Mouse (Mus musculus) spleen, postnatal 4 days (tissue): ENCODE measurements around the gene Rnf214.

Experiments used
- DNase-seq, 2 experiments: peaks; one replicate each; pipeline ENCODE4 v3.0.0; 2022; ENCODE audit warnings: low spot score in 2 of 2

The Rnf214 gene

GRCm38 (mm10) chr9:45935628-45936210 is 29.0 kb upstream of the Rnf214 start, which contains the start of gene Tagln:
Gene Tagln, minus strand, starts transcription at chr9:45936058.
- no peak for DNase-seq

DNA sequence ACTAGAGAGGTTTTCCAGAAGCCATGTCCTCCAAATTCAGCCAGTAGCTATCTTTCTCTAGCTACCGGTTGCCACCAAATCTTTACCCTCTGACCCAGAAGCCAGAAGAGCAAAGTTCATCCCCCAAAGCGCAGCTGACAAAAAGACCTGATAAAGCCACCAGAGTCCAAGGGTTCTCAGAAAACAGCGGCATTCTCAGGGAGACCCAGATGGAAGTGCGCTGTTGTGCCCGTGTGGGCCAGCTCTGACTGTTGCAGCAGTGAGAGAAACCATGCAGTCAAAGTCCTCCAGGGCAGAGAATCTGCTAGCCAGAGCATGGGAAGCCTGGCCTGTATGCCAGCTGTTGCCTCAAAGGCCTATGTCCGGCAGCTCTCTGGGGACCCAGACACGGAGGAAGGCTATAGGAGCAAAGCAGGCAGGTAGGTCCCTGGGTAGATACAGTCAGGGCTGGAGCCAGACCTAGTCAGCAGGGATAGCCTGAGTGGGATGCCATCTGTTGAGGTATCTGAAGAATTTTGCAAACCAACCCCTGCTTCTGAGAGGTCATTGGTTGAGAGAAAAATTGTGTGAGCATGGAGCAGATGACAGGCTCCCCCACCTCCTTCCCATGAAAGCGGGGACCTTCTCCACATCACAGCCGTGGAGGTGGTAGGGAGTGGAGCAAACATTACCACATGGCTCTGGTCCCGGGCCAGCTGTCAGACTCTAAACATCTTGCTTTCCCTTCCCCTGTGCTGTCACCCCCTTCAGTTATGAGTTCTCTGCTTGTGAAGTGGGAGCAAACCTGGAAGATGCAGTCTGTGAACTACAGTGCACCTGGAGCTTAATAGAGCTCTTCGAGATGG is 26.1 kb upstream of the Rnf214 start:
- no peak for DNase-seq

- DNase-seq = no peak
Observed at GRCm38 (mm10) chr9:45931958-45932357, 25.2 kb upstream of the Rnf214 start.

- DNase-seq = no peak
Observed at GRCm38 (mm10) chr9:45929285-45929684, 22.6 kb upstream of the Rnf214 start.

DNA sequence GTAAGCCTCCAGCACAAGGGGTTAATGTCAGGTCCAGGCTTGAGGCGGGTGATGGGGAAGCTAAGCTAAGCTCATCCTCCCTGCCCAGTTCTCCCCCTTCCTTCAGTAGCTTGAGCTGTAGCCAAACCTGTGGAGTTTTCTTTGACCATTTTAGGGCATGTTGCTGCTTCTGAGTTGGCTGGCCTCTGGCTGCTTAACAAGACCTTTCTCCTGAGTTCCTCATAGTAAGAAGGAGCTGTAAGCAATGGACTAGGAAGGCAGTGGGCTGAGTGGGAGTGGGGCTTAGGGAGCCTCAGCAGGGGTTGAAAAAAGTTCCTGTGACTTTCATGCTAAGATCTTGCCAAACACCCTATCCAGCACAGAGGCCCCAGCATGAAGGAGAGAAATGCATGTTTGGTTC is 13.2 kb upstream of the Rnf214 start:
- DNase-seq = no peak

DNA sequence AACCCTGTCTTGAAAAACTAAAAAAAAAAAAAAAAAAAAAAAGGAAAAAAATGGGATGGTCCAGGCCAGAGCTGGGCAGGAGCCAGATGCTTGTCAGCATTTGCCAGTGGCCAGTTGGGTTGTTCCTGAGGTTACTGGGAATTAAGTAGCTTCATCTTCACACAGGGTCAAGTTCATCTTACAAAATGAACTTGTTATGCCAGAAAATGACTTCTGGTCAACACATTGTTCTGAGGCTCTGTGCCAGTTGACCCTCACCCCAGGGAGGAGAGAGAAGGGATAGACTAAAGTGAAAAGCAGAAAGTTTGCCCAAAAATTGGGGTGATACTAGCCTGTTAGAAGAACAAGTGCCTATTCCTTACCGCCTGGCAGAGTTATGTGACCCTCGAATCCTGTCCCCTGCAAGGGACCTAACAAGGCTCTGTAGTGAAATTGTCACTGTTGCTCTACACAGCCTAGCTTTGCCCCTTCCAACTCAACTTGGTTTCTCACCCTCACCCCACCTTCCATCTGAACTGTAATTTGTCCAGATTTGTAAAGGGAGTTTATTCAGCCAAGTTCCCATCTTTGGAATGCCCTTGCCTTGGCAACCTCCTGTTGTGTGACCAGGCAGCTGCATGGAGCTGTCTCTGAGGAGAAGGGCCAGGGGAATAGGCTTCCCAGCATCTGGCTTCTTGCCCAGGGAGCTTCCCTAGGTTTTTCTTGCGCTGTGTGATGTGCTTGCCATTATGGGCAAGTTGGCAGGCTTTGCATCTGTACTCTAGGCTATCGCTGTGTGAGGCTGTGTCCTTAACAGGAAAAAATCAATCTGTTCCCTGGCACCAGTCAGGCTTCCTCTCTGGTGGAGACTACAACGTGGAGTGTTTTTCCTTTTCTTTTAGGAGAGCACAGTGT is 10.6 kb upstream of the Rnf214 start:
- DNase-seq = no peak

DNA sequence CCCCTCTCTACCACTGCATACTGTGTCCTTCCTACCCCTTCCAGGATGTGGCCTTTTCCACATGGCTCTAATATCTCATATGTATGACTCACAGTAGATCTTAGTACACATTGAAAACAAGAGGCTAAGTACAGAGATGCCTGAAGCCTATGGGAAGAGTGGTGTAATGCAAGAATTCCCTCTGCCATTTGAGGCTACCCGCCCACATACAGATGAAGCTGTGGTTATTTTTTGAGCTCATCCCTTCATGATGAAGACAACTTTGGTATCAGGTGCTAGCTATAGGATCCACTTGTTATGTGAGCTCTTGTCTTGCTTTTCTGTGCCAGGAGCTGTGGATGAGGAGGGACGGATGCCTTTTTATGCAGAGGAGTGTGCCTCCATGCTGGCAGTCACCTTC is 8.9 kb upstream of the Rnf214 start:
- DNase-seq = no peak

- DNase-seq = peak; percentile 47 to 78
Observed at GRCm38 (mm10) chr9:45911673-45912072, 5.0 kb upstream of the Rnf214 start.

- no peak for DNase-seq
Observed at GRCm38 (mm10) chr9:45910995-45911394, 4.3 kb upstream of the Rnf214 start.

DNA sequence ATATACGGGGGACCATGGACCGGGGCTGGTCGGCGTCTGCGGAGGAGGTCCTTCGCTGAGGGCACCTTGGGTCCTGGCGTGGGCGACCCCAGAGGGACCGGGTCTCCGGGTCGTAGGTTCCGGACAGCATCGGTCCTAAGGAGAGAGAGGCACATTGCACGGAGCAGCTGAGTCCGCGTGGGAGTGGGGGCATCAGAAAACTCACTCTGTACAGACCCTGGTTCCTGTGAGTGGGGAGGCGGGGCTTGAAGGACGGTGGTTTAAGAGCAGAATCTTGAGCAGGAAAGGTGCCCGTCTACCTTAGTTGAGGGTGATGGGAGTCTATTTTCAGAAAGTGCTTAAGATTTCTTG is 342 bp upstream of the Rnf214 start:
- no peak for DNase-seq

DNA sequence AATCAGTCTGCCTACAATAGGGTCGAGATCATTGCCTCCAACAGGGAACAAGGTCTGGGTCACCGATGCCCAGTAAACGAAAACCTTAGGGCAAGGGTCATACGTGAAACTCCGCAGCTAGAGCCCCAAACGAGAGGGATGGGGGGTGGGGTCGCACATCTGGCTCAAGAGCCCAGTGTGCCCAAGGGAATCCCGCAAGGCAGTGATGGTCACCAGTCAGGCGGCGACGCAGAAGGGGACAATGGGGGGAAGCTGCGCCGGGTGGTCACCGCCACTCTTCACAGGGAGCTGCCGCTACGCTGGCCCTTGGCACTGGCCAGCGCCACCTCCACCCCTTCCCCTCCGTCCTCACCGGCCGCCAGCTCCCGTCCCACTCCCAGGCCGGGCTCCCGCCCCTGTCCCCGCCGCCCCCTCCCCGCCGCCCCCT is 887 bp downstream of the Rnf214 start:
- peak; percentile 27 to 73 for DNase-seq

DNA sequence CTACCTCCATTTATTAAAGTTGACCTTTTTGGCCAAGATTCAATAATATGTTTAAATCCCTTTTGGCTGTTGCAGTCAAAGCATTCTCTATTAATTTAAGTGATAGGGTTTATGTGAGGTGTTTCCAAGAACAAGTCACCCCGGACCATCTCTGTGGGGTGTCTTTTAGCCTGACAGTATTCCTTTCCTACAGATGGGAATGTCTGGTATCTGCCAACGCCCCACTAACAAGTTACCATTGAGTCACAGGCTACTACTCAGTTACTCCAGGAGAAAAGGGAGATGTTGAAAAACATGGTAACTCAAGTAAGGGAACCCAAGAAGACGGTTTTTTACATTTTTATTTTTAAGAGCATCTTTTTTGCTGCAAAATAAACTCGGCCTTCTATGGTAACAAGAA is 1.5 kb downstream of the Rnf214 start:
- no peak for DNase-seq

- DNase-seq = no peak
Observed at GRCm38 (mm10) chr9:45893681-45894080, 13.0 kb downstream of the Rnf214 start.

DNA sequence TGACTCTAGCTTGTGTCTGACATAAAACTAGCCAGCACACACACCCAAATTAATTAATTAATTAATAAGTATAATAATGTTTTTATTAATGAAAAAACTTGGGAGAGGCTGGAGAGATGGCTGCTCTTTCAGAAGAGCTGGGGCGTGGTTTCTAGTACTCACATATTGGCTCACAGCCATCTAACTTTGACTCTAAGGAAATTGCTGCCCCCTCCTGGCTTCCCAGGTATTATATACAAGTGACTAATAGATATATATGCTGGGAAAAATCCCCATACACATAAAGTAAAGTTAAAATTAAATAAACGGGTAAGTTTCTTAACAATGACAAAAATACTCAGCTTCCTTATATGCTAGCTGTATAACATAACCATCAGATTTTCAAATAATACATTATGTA is 28.8 kb downstream of the Rnf214 start:
- DNase-seq = peak in 1 of 2 experiments; percentile 32

- DNase-seq = no peak
Observed at GRCm38 (mm10) chr9:45870265-45870664, 36.4 kb downstream of the Rnf214 start.

GRCm38 (mm10) chr9:45869181-45869580 is 37.5 kb downstream of the Rnf214 start:
- no peak for DNase-seq

GRCm38 (mm10) chr9:45861813-45862212 is 44.9 kb downstream of the Rnf214 start:
- no peak for DNase-seq

DNA sequence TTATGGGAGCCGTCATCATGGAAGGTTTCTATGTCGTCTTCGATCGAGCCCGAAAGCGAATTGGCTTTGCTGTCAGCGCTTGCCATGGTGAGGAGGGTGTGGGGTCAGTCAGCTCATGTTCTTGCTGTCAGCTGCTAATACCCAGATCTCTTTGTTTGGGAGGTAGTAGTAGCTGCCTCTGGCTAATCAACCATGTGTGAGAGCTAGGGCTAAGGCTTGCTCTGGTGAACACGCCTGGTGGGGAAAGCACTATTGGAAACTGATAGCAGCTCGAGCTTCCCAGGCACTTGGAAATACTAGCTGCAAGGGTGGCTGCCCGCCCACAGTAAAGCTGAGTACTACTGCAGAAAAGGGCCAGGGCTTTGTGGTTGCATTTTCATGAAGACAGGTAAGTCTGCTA is 47.3 kb downstream of the Rnf214 start:
- DNase-seq = no peak

DNA sequence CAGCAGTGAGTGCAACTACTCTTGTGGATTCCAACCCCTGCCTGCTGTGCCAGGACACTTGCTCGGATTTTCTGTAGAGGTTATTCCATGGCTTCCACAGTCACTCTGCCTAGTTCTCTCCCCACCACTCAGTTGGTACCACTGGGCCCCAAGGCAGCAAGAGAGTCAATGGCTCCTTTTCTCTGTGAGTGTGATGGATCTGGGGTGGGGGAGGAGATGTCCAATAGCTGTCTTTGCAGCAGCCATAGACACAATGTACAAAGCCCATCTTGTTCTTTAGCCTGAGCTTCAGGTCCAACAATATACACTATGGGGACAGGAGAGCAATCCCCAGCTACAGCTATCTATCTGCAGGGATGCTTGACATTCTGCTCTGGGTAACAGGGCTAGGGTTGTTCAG is 52.6 kb downstream of the Rnf214 start:
- no peak for DNase-seq

- no peak for DNase-seq
Observed at GRCm38 (mm10) chr9:45853695-45854094, 53.0 kb downstream of the Rnf214 start.

DNA sequence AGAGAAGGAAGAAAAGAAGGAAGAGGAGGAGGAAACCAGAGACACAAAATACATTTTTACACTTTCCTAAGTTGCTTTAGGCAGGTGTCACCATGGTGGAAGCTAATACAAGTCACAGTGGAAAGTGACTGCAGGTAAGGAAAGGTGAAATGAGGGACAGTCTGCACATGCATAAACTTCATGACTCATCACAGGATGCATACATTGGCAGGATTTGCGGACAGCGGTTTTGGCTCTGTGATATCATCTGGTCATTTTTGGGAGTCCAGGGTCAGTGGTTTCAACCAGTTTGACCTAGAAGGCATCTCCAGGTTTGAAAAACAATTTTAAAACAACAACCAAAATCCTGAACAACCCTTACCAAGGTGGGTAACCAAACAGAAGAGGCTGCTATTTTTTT is 54.9 kb downstream of the Rnf214 start:
- no peak for DNase-seq

- no peak for DNase-seq
Observed at GRCm38 (mm10) chr9:45851330-45851729, 55.4 kb downstream of the Rnf214 start.
